ENCODE assay signal across 7 mouse cellular contexts in the genomic region with DNA sequence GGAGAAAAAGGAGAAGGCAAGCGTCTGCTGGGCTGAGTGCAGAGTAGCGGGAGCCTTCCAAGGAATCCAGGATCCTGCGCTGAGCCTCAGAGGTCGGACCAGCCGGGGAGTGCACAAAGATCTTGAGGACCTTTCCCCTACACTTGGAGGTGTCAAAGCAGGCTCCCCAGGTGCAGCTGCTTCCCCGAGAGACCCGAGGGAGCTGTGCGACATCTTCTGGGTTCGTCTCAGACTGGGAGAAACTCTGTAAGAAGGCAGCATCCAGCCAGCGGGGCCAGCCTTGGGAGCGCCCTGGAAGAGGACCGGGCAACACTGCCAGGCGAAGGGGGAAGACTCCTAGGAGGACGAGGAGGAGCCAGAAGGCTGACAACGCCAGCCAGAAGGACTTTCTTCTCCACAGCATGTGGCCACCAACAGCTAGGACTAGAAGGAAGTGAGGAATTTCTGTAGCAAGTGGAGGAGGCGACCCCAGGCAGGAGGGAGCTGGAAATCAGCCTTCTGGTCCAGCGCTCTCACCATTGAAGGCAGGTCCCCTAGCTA. TPM values are rescaled to one million over a fixed set of nuclear protein-coding genes. Genes with fewer than 3 reads are reported as not detected.
DNase-seq lines count a peak whose midpoint lies in the region; ATAC-seq lines count a peak whose summit lies in the region.

No protein-coding gene starts in this region.

- peak overlapping the region; percentile 97 for H3K4me2 ChIP-seq in lung, embryonic 15.5 days
- peak overlapping the region; percentile 93 for H3K4me2 ChIP-seq in embryonic facial prominence, embryonic 13.5 days
- H3K4me2 ChIP-seq in hindbrain, embryonic 14.5 days (replicated peaks): peak overlapping the region; percentile 97
- peak overlapping the region; percentile 100 for H3K4me2 ChIP-seq in midbrain, embryonic 15.5 days

- H3K9ac ChIP-seq in lung, embryonic 15.5 days: peak overlapping the region; percentile 33; the same call in 1 of the 2 replicates
- H3K9ac ChIP-seq in embryonic facial prominence, embryonic 13.5 days: peak overlapping the region; percentile 69
- peak overlapping the region; percentile 8; the same call in 1 of the 2 replicates for H3K9ac ChIP-seq in hindbrain, embryonic 14.5 days
- peak overlapping the region; percentile 55; the same call in 1 of the 2 replicates for H3K9ac ChIP-seq in midbrain, embryonic 15.5 days

- no peaks in the 10 kb centered on the region for H3K36me3 ChIP-seq in lung, embryonic 15.5 days
- no peaks in the 10 kb centered on the region for H3K36me3 ChIP-seq in embryonic facial prominence, embryonic 13.5 days
- H3K36me3 ChIP-seq in hindbrain, embryonic 14.5 days (replicated peaks; ENCODE audit: control insufficient read depth, insufficient read depth): no peaks in the 10 kb centered on the region
- no peaks in the 10 kb centered on the region for H3K36me3 ChIP-seq in midbrain, embryonic 15.5 days (replicated peaks)

- peaks cover 26% of the 10 kb centered on the region for H3K4me1 ChIP-seq in lung, embryonic 15.5 days
- H3K4me1 ChIP-seq in embryonic facial prominence, embryonic 13.5 days: peaks cover 30% of the 10 kb centered on the region
- peaks cover 12% of the 10 kb centered on the region; the same call in 1 of the 2 replicates for H3K4me1 ChIP-seq in hindbrain, embryonic 14.5 days (replicated peaks; ENCODE audit: control insufficient read depth, insufficient read depth, low read length)
- peaks cover 19% of the 10 kb centered on the region for H3K4me1 ChIP-seq in midbrain, embryonic 15.5 days

- H3K27me3 ChIP-seq in lung, embryonic 15.5 days: peaks cover 32% of the 10 kb centered on the region
- H3K27me3 ChIP-seq in embryonic facial prominence, embryonic 13.5 days: peaks cover 43% of the 10 kb centered on the region
- H3K27me3 ChIP-seq in hindbrain, embryonic 14.5 days (ENCODE audit: control insufficient read depth, insufficient read depth, low read length): peaks cover 39% of the 10 kb centered on the region
- peaks cover 43% of the 10 kb centered on the region for H3K27me3 ChIP-seq in midbrain, embryonic 15.5 days (replicated peaks)

- ATAC-seq in lung, embryonic 15.5 days (ENCODE audit: borderline replicate concordance, extremely low read depth, low FRiP score, low TSS enrichment): no peak
- no peak for ATAC-seq in embryonic facial prominence, embryonic 13.5 days (ENCODE audit: insufficient number of reproducible peaks, insufficient read depth, low FRiP score, low TSS enrichment, low read depth)
- ATAC-seq in hindbrain, embryonic 14.5 days (ENCODE audit: low FRiP score): no peak
- ATAC-seq in midbrain, embryonic 15.5 days (replicated peaks): no peak

- DNase-seq in lung, postnatal 14 days: no peak
- no peak for DNase-seq in hindbrain, embryonic 14.5 days (ENCODE audit: low spot score)
- no peak for DNase-seq in left cerebral cortex, adult 8-10 months (ENCODE audit: low spot score in 2 of 2)
- no peak for DNase-seq in left cerebral cortex, adult 9 months (ENCODE audit: low spot score in 2 of 2)

- no peak overlapping the region for H3K27ac ChIP-seq in lung, embryonic 15.5 days
- no peak overlapping the region for H3K27ac ChIP-seq in embryonic facial prominence, embryonic 13.5 days
- no peak overlapping the region for H3K27ac ChIP-seq in hindbrain, embryonic 14.5 days
- no peak overlapping the region for H3K27ac ChIP-seq in midbrain, embryonic 15.5 days

- under 1% methylated on average over 17 of the region's 17 CpGs for WGBS in lung, embryonic 15.5 days
- under 1% methylated on average over 17 of the region's 17 CpGs for WGBS in embryonic facial prominence, embryonic 13.5 days
- under 1% methylated on average over 17 of the region's 17 CpGs for WGBS in hindbrain, embryonic 14.5 days
- WGBS in midbrain, embryonic 15.5 days: under 1% methylated on average over 17 of the region's 17 CpGs

- H3K9me3 ChIP-seq in lung, embryonic 15.5 days: no peaks in the 10 kb centered on the region
- H3K9me3 ChIP-seq in embryonic facial prominence, embryonic 13.5 days: no peaks in the 10 kb centered on the region
- no peaks in the 10 kb centered on the region for H3K9me3 ChIP-seq in hindbrain, embryonic 14.5 days (ENCODE audit: control insufficient read depth, low read length)
- no peaks in the 10 kb centered on the region for H3K9me3 ChIP-seq in midbrain, embryonic 15.5 days

- peak overlapping the region; percentile 53 for H3K4me3 ChIP-seq in lung, embryonic 15.5 days
- peak overlapping the region; percentile 58 for H3K4me3 ChIP-seq in embryonic facial prominence, embryonic 13.5 days
- peak overlapping the region; percentile 45 for H3K4me3 ChIP-seq in hindbrain, embryonic 14.5 days (replicated peaks; ENCODE audit: low read length)
- H3K4me3 ChIP-seq in midbrain, embryonic 15.5 days: peak overlapping the region; percentile 63

RNA-seq across cellular contexts. Expression of a gene that starts 12.3 kb away (rescaled TPM):
- 2.7 and 2.8 TPM in 2 replicates for polyA plus RNA-seq in lung, embryonic 15.5 days (2015; fragmentation: Nextera tagmentation; extraction: Ambion mirVana)
- polyA plus RNA-seq in embryonic facial prominence, embryonic 13.5 days (2015; fragmentation: Nextera tagmentation; extraction: Ambion mirVana): 4.5 and 5.4 TPM in 2 replicates
- 0.30 and 0.58 TPM in 2 replicates for polyA plus RNA-seq in hindbrain, embryonic 14.5 days (2014; fragmentation: Nextera tagmentation; extraction: Ambion mirVana)
- 0.59 and 0.62 TPM in 2 replicates for polyA plus RNA-seq in midbrain, embryonic 15.5 days (2015; fragmentation: Nextera tagmentation; extraction: Ambion mirVana)
- total RNA-seq in left cerebral cortex, adult 8-10 months (2022): 10 to 100 TPM; 42.7 to 51.5 (median 47.1) TPM

RNA-seq across cellular contexts. Expression of a gene that starts 24.7 kb away (rescaled TPM):
- 10.6 and 12.6 TPM in 2 replicates for polyA plus RNA-seq in lung, embryonic 15.5 days (2015; fragmentation: Nextera tagmentation; extraction: Ambion mirVana)
- 12.0 and 13.0 TPM in 2 replicates for polyA plus RNA-seq in embryonic facial prominence, embryonic 13.5 days (2015; fragmentation: Nextera tagmentation; extraction: Ambion mirVana)
- polyA plus RNA-seq in hindbrain, embryonic 14.5 days (2014; fragmentation: Nextera tagmentation; extraction: Ambion mirVana): 6.8 and 6.9 TPM in 2 replicates
- 7.7 and 8.0 TPM in 2 replicates for polyA plus RNA-seq in midbrain, embryonic 15.5 days (2015; fragmentation: Nextera tagmentation; extraction: Ambion mirVana)
- 1 to 10 TPM; 5.8 to 8.7 (median 6.8) TPM for total RNA-seq in left cerebral cortex, adult 8-10 months (2022)

RNA-seq across cellular contexts. Expression of a gene that starts 28.4 kb away (rescaled TPM):
- 0.26 and 0.43 TPM in 2 replicates for polyA plus RNA-seq in lung, embryonic 15.5 days (2015; fragmentation: Nextera tagmentation; extraction: Ambion mirVana)
- 0.34 and 0.38 TPM in 2 replicates for polyA plus RNA-seq in embryonic facial prominence, embryonic 13.5 days (2015; fragmentation: Nextera tagmentation; extraction: Ambion mirVana)
- 0.13 and 0.14 TPM in 2 replicates for polyA plus RNA-seq in hindbrain, embryonic 14.5 days (2014; fragmentation: Nextera tagmentation; extraction: Ambion mirVana)
- 0.22 and 0.23 TPM in 2 replicates for polyA plus RNA-seq in midbrain, embryonic 15.5 days (2015; fragmentation: Nextera tagmentation; extraction: Ambion mirVana)
- under 1 TPM in 2 of 4 experiments, not detected in 2; 0.16 to 0.23 TPM for total RNA-seq in left cerebral cortex, adult 8-10 months (2022)

RNA-seq across cellular contexts. Expression of a gene that starts 56.5 kb away (rescaled TPM):
- 3.3 and 4.3 TPM in 2 replicates for polyA plus RNA-seq in lung, embryonic 15.5 days (2015; fragmentation: Nextera tagmentation; extraction: Ambion mirVana)
- polyA plus RNA-seq in embryonic facial prominence, embryonic 13.5 days (2015; fragmentation: Nextera tagmentation; extraction: Ambion mirVana): 1.2 and 1.7 TPM in 2 replicates
- 0.23 TPM in 1 of 2 replicates, not detected in the other for polyA plus RNA-seq in hindbrain, embryonic 14.5 days (2014; fragmentation: Nextera tagmentation; extraction: Ambion mirVana)
- 0.40 and 0.91 TPM in 2 replicates for polyA plus RNA-seq in midbrain, embryonic 15.5 days (2015; fragmentation: Nextera tagmentation; extraction: Ambion mirVana)
- under 1 TPM; 0.28 to 0.70 (median 0.53) TPM for total RNA-seq in left cerebral cortex, adult 8-10 months (2022)

Comparison
In these comparisons a context has a peak if more than half of its experiments do, and no peak if none do; other contexts are left out.
1. H3K9ac ChIP-seq: peak in every context shown above with its lines; median percentile 69 in embryonic facial prominence, embryonic 13.5 days; 55 in midbrain, embryonic 15.5 days; 33 in lung, embryonic 15.5 days; 8 in hindbrain, embryonic 14.5 days.